Mouse (Mus musculus): ENCODE results near the gene BC025920.

GRCm38 (mm10) chr10:81570831-81571500 is 35.1 kb upstream of the BC025920 start:
- TF ChIP-seq CTCF (IDR thresholded peaks at IDR 0.05; ENCODE audit: low read depth) (0 out of 2 replicates have a peak, but pooled peaks have one; percentile 14), EP300 (IDR thresholded peaks at IDR 0.05; ENCODE audit: low read depth) (no peak)

All from liver, embryonic 14.5 days (tissue).